Mouse (Mus musculus): ENCODE measurements around the gene Nol4l. TPM values are rescaled to one million over a fixed set of nuclear protein-coding genes. Genes with fewer than 3 reads are reported as not detected.
A peak's percentile ranks its signal among the peaks of the same experiment; 100 is the strongest.

Gene Nol4l
- polyA plus RNA-seq, 1 experiment from 2014 or later: 12.9 TPM

DNA sequence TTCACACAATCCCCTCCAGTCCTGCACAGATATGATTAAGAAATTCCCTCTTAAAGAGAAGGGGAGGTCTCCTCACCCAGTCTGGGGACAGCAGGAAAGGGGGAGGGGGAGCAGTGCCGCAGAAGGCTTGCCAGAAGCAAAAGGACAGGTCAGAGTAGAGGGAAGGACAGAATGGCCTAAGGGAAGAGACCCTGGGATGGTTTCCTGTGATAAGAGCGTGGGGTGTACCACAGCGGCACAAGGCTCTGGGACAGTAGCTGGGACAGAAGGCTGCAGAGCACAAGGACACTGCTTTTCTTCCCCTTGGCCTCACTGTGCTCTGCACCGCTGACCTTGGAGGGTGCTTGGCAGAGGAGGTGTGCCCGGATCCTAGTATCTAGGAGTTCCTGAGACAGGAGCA lies 31.8 kb upstream of the Nol4l start:
- Histone ChIP-seq H3K27ac (replicated peaks; ENCODE audit: low read depth, low read length) (0 out of 2 replicates have a peak overlapping the region, but pooled peaks have one; percentile 40), H3K4me1 (ENCODE audit: control insufficient read depth, insufficient read depth, low read length) (peaks cover 13% of the 10 kb centered on the region), H3K4me3 (ENCODE audit: low read depth, low read length) (no peak overlapping the region), H3K36me3 (ENCODE audit: control insufficient read depth, insufficient read depth, low read length) (no peaks in the 10 kb centered on the region), H3K4me2 (ENCODE audit: low read depth, low read length) (peak overlapping the region; percentile 51; the same call in 1 of the 2 replicates), H3K9ac (ENCODE audit: low read depth, low read length) (peak overlapping the region; percentile 23; the same call in 1 of the 2 replicates), H3K9me3 (ENCODE audit: control insufficient read depth, low read length) (no peaks in the 10 kb centered on the region), H3K27me3 (replicated peaks; ENCODE audit: control insufficient read depth, insufficient read depth, low read length) (0 out of 2 replicates have a peak, but pooled peaks cover 4% of the 10 kb centered on the region)
- ATAC-seq (ENCODE audit: low read depth) (no peak), DNase-seq (ENCODE audit: low spot score) (no peak)
- 29% methylated on average over 4 of the region's 5 CpGs for WGBS

DNA sequence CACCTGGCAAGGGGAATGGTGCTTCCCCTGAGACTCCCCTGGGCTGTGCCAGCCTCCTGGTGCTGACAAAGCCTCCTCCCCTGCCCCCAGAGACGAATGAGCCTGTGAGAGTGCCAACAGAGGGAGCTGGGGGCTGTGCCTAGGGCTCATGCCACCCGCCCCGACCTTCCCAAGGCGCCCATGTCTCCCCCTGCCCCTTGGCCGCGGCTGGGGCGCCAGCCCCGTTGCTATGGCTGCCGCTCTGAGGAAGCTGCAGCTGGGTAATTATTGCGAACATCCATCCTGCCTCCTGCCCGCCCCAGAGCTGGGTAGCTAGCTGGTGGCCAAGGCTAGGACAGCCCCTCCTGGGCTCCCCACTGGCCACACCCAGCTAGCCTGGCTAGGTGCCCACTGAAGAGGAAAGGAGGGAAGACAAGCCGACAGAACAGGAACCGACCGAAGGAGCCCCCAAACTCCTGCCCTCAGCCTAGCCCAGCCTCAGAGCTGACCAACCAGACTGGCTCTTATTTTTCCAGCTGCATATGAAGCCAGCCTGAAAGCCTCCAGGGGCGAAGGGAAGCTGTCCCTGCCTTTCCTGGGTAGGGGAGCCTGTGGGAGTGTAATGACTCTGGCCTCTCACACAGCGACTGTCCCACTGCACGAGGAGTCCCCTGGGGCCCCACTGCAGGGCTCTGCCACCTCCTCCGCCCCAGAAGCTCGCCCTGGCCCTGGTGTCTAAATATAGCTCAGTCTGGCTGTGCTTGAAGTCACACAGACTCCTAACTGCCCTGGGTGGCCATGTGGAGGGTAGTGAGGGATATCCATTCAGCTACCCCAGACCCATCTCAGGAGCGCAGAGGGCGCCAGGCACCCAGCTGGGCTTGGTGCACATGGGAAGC lies 31.1 kb upstream of the Nol4l start:
- H3K4me2 ChIP-seq (ENCODE audit: low read depth, low read length): peak overlapping the region; percentile 51
- peak overlapping the region; percentile 23 for H3K9ac ChIP-seq (ENCODE audit: low read depth, low read length)
- peak overlapping the region; percentile 21 for H3K4me3 ChIP-seq (ENCODE audit: low read depth, low read length)
- DNase-seq (ENCODE audit: low spot score) (peak; percentile 61), ATAC-seq (ENCODE audit: low read depth) (peak; percentile 83)
- no peaks in the 10 kb centered on the region for H3K9me3 ChIP-seq (ENCODE audit: control insufficient read depth, low read length)
- 0 out of 2 replicates have a peak, but pooled peaks cover 4% of the 10 kb centered on the region for H3K27me3 ChIP-seq (replicated peaks; ENCODE audit: control insufficient read depth, insufficient read depth, low read length)
- H3K27ac ChIP-seq (replicated peaks; ENCODE audit: low read depth, low read length): peak overlapping the region; percentile 40
- H3K36me3 ChIP-seq (ENCODE audit: control insufficient read depth, insufficient read depth, low read length): no peaks in the 10 kb centered on the region
- 9% methylated on average over 12 of the region's 21 CpGs for WGBS
- peaks cover 13% of the 10 kb centered on the region for H3K4me1 ChIP-seq (ENCODE audit: control insufficient read depth, insufficient read depth, low read length)

DNA sequence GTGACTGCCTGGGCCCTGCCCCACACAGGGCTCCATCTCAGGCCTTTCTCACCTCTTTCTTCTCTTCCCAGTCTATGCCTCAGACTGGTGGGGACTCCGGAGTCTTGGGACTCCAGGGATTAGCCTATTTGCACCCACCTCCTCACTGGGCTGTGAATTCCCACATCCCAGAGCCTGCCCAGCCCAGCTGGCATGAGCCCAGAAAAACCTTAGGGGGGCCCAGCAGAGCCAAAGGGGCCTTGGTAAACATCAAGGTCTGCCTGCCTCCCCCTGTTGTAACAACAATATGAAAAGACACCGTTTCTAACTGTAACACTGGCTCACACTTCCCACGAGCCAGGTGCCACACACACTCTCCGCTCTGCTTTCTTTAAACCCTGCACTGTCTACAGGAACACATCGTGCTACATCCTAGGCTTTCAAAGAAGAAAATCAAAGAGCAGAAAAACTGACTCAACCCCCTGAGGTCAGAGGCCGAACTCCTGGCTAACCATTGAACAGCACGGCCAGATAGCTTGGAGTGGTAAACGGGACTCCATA lies 29.9 kb upstream of the Nol4l start:
- DNase-seq (ENCODE audit: low spot score): no peak
- 58% methylated on average over 8 of the region's 8 CpGs for WGBS
- no peak overlapping the region for H3K4me2 ChIP-seq (ENCODE audit: low read depth, low read length)
- no peak overlapping the region for H3K27ac ChIP-seq (replicated peaks; ENCODE audit: low read depth, low read length)
- H3K9me3 ChIP-seq (ENCODE audit: control insufficient read depth, low read length): no peaks in the 10 kb centered on the region
- no peak overlapping the region for H3K4me3 ChIP-seq (ENCODE audit: low read depth, low read length)
- no peaks in the 10 kb centered on the region for H3K36me3 ChIP-seq (ENCODE audit: control insufficient read depth, insufficient read depth, low read length)
- no peak for ATAC-seq (ENCODE audit: low read depth)
- H3K9ac ChIP-seq (ENCODE audit: low read depth, low read length): no peak overlapping the region
- H3K4me1 ChIP-seq (ENCODE audit: control insufficient read depth, insufficient read depth, low read length): peaks cover 13% of the 10 kb centered on the region
- H3K27me3 ChIP-seq (replicated peaks; ENCODE audit: control insufficient read depth, insufficient read depth, low read length): 0 out of 2 replicates have a peak, but pooled peaks cover 4% of the 10 kb centered on the region

DNA sequence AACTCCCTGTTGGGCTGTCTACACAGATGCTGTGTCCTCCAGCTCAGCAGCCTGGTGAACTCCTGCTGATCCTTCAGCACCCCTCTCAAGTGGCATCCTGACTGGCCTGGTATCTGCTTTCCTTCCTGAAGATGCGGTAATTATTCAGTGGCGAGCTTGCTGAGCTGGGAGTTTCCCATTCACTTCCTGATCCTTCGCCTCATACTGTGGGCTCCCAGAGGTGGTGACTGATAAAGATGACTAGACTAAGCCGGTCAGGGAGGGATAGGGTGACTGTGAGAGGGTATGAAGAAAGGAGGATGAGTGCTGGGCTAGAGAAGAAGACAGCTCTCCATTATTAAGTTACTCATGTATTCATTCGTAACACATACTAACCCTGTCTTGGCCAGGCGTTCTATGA lies 28.7 kb upstream of the Nol4l start:
- 0 out of 2 replicates have a peak, but pooled peaks cover 4% of the 10 kb centered on the region for H3K27me3 ChIP-seq (replicated peaks; ENCODE audit: control insufficient read depth, insufficient read depth, low read length)
- DNase-seq (ENCODE audit: low spot score): no peak
- no peaks in the 10 kb centered on the region for H3K36me3 ChIP-seq (ENCODE audit: control insufficient read depth, insufficient read depth, low read length)
- ATAC-seq (ENCODE audit: low read depth): no peak
- WGBS: 59% methylated on average over 6 of the region's 6 CpGs
- H3K4me1 ChIP-seq (ENCODE audit: control insufficient read depth, insufficient read depth, low read length): peaks cover 13% of the 10 kb centered on the region
- no peaks in the 10 kb centered on the region for H3K9me3 ChIP-seq (ENCODE audit: control insufficient read depth, low read length)
- H3K9ac ChIP-seq (ENCODE audit: low read depth, low read length): no peak overlapping the region
- no peak overlapping the region for H3K4me2 ChIP-seq (ENCODE audit: low read depth, low read length)
- H3K4me3 ChIP-seq (ENCODE audit: low read depth, low read length): no peak overlapping the region
- H3K27ac ChIP-seq (replicated peaks; ENCODE audit: low read depth, low read length): no peak overlapping the region

DNA sequence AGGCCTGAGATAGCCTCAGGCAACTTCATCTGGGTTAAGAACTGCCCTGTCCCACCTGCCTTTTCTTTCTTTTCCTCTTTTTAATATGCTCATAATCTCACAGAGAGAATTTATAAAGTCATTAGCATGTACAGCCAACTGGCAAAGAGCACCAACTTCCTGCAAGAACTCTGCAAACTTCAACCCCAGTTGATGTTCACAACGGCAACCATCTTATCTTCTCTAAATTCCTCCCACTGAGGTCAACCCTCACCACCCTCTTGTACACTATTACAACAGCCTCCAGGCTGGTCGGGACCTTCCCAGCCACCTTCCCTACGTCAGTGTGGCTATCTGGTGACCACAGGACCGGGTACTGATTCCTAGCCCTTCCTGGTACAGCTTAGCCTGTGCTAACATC lies 27.5 kb upstream of the Nol4l start:
- no peak for ATAC-seq (ENCODE audit: low read depth)
- WGBS: 78% methylated on average over 4 of the region's 4 CpGs
- H3K4me3 ChIP-seq (ENCODE audit: low read depth, low read length): no peak overlapping the region

DNA sequence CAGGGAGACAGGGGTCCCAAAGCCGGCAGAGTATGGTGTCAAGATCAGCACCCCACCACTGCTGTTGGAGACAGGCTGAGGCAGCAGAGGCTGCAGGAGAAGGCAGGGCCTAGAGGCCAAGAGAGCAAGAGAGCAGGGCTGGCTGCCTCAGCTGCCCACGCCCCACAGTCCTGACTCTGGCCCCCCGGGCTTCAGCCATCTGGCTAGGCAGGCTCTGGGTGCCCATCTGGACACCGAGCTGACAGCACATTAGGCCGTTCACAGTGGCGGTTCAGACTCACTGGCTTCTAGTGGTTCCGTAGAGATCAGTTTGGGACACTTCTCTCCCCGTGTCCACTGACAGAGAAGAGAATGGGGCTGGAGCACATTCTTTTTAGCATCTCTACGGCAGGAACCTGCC lies 26.4 kb upstream of the Nol4l start:
- Histone ChIP-seq H3K27me3 (replicated peaks; ENCODE audit: control insufficient read depth, insufficient read depth, low read length) (0 out of 2 replicates have a peak, but pooled peaks cover 4% of the 10 kb centered on the region), H3K4me2 (ENCODE audit: low read depth, low read length) (no peak overlapping the region), H3K9ac (ENCODE audit: low read depth, low read length) (no peak overlapping the region), H3K4me3 (ENCODE audit: low read depth, low read length) (no peak overlapping the region), H3K4me1 (ENCODE audit: control insufficient read depth, insufficient read depth, low read length) (peaks cover 8% of the 10 kb centered on the region), H3K27ac (replicated peaks; ENCODE audit: low read depth, low read length) (no peak overlapping the region), H3K9me3 (ENCODE audit: control insufficient read depth, low read length) (no peaks in the 10 kb centered on the region), H3K36me3 (ENCODE audit: control insufficient read depth, insufficient read depth, low read length) (no peaks in the 10 kb centered on the region)
- WGBS: 53% methylated on average over 8 of the region's 9 CpGs
- DNase-seq (ENCODE audit: low spot score) (no peak), ATAC-seq (ENCODE audit: low read depth) (no peak)

More for the DNA sequence above, 27.5 kb upstream of the Nol4l start:
- Histone ChIP-seq H3K36me3 (ENCODE audit: control insufficient read depth, insufficient read depth, low read length) (no peaks in the 10 kb centered on the region), H3K9ac (ENCODE audit: low read depth, low read length) (no peak overlapping the region), H3K4me2 (ENCODE audit: low read depth, low read length) (no peak overlapping the region), H3K4me1 (ENCODE audit: control insufficient read depth, insufficient read depth, low read length) (peaks cover 13% of the 10 kb centered on the region), H3K27me3 (replicated peaks; ENCODE audit: control insufficient read depth, insufficient read depth, low read length) (0 out of 2 replicates have a peak, but pooled peaks cover 4% of the 10 kb centered on the region), H3K27ac (replicated peaks; ENCODE audit: low read depth, low read length) (no peak overlapping the region), H3K9me3 (ENCODE audit: control insufficient read depth, low read length) (no peaks in the 10 kb centered on the region)
- DNase-seq (ENCODE audit: low spot score): no peak

DNA sequence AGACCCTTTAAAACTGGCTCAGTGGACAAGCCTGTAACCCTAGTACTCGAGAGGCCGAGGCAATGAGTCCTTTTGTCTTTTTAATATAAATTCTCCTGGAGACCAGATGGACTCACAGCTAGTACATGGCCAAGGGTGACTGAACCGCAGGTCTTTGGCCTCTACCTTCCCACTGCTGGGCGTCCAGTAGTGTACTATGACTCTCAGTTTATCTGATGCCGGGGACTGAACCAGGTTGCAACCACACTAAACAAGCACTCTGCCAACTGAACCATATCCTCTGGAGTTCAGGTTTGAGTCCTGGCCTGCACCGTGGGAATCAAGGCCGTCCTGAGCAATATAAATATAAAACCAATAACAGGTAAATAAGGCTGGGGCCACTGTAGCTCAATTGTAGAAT lies 24.8 kb upstream of the Nol4l start:
- Histone ChIP-seq H3K9ac (ENCODE audit: low read depth, low read length) (no peak overlapping the region), H3K27me3 (replicated peaks; ENCODE audit: control insufficient read depth, insufficient read depth, low read length) (no peaks in the 10 kb centered on the region), H3K9me3 (ENCODE audit: control insufficient read depth, low read length) (no peaks in the 10 kb centered on the region), H3K4me2 (ENCODE audit: low read depth, low read length) (no peak overlapping the region), H3K4me1 (ENCODE audit: control insufficient read depth, insufficient read depth, low read length) (no peaks in the 10 kb centered on the region), H3K4me3 (ENCODE audit: low read depth, low read length) (no peak overlapping the region), H3K27ac (replicated peaks; ENCODE audit: low read depth, low read length) (no peak overlapping the region), H3K36me3 (ENCODE audit: control insufficient read depth, insufficient read depth, low read length) (no peaks in the 10 kb centered on the region)
- ATAC-seq (ENCODE audit: low read depth) (no peak), DNase-seq (ENCODE audit: low spot score) (no peak)
- 77% methylated on average over 7 of the region's 7 CpGs for WGBS

DNA sequence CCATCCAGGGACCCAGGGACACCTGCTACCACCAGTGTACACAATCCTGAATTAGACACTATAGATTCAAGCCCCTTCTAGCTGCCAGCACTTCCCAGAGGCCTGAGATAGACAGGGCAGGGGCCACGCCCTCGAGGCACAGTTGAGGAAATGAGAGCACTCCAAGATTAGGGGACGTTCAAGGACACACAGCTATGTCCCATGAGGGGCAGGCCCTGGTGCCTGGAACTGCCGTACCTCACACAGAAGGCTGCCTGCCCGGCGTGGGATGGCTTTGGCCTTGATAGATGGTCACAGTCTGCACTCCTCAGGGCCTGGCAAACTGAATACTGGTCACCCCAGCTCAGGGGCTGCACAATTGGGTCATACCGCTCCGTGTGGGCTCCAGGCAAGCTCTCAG lies 19.7 kb upstream of the Nol4l start:
- DNase-seq (ENCODE audit: low spot score) (no peak), ATAC-seq (ENCODE audit: low read depth) (no peak)
- WGBS: 68% methylated on average over 8 of the region's 8 CpGs
- Histone ChIP-seq H3K4me1 (ENCODE audit: control insufficient read depth, insufficient read depth, low read length) (no peaks in the 10 kb centered on the region), H3K27ac (replicated peaks; ENCODE audit: low read depth, low read length) (no peak overlapping the region), H3K4me3 (ENCODE audit: low read depth, low read length) (no peak overlapping the region), H3K27me3 (replicated peaks; ENCODE audit: control insufficient read depth, insufficient read depth, low read length) (no peaks in the 10 kb centered on the region), H3K36me3 (ENCODE audit: control insufficient read depth, insufficient read depth, low read length) (no peaks in the 10 kb centered on the region), H3K4me2 (ENCODE audit: low read depth, low read length) (no peak overlapping the region), H3K9me3 (ENCODE audit: control insufficient read depth, low read length) (no peaks in the 10 kb centered on the region), H3K9ac (ENCODE audit: low read depth, low read length) (no peak overlapping the region)

All from embryonic facial prominence, embryonic 14.5 days (tissue).